Mouse (Mus musculus): Measurements from ENCODE around the gene Spata31d1d. TPM values are rescaled to one million over a fixed set of nuclear protein-coding genes. Genes with fewer than 3 reads are reported as not detected.
"Not testable (repeated sequence)": the region's sequence is repeated elsewhere in the genome, so short reads cannot be mapped to it uniquely, and the experiment has no call there.

The Spata31d1d gene
- polyA plus RNA-seq, 1 experiment from 2014 or later, result not detected

- Histone ChIP-seq H3K9me3 (ENCODE audit: control insufficient read depth, low read depth, low read length) (no peaks in the 10 kb centered on the region), H3K36me3 (ENCODE audit: control insufficient read depth, insufficient read depth, low read length) (no peaks in the 10 kb centered on the region), H3K9ac (replicated peaks; ENCODE audit: low read depth, low read length) (no peak overlapping the region), H3K4me3 (ENCODE audit: low read depth, low read length) (no peak overlapping the region), H3K27me3 (ENCODE audit: control insufficient read depth, insufficient read depth, low read length) (no peaks in the 10 kb centered on the region), H3K4me2 (replicated peaks; ENCODE audit: low read depth, low read length) (no peak overlapping the region), H3K4me1 (ENCODE audit: control insufficient read depth, insufficient read depth, low read length) (no peaks in the 10 kb centered on the region), H3K27ac (ENCODE audit: low read length) (no peak overlapping the region)
- ATAC-seq (ENCODE audit: insufficient number of reproducible peaks, insufficient read depth, low FRiP score, low read depth), result no peak
- 70% methylated on average over 10 of the region's 10 CpGs for WGBS
Observed at GRCm38 (mm10) chr13:59741697-59742096, 10.1 kb upstream of the Spata31d1d start.

DNA sequence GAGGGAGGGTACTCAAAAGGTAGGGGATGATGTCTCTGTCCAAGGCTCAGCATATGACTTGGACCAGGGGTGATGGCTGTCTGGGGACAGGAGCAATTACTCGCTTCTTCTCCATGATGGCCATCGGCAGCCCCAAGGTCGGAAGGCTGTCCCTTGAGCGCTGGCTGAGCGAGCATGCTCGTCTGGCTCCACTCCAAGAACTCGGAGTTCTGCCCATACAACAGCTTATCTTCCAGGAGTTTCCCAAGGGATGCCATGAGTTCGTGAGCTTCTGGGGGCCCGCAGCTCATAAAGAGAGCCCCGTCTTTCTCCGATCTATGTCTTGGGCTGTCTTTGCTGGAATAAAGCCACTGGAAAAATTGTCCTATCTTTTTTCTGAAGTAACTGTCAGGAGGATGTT is 9.5 kb upstream of the Spata31d1d start:
- Histone ChIP-seq H3K9me3 (ENCODE audit: control insufficient read depth, low read depth, low read length) (no peaks in the 10 kb centered on the region), H3K9ac (replicated peaks; ENCODE audit: low read depth, low read length) (no peak overlapping the region), H3K4me1 (ENCODE audit: control insufficient read depth, insufficient read depth, low read length) (no peaks in the 10 kb centered on the region), H3K27me3 (ENCODE audit: control insufficient read depth, insufficient read depth, low read length) (no peaks in the 10 kb centered on the region), H3K27ac (ENCODE audit: low read length) (no peak overlapping the region), H3K4me3 (ENCODE audit: low read depth, low read length) (no peak overlapping the region), H3K4me2 (replicated peaks; ENCODE audit: low read depth, low read length) (no peak overlapping the region), H3K36me3 (ENCODE audit: control insufficient read depth, insufficient read depth, low read length) (no peaks in the 10 kb centered on the region)
- WGBS, result 91% methylated on average over 11 of the region's 11 CpGs
- no peak for ATAC-seq (ENCODE audit: insufficient number of reproducible peaks, insufficient read depth, low FRiP score, low read depth)

GRCm38 (mm10) chr13:59739397-59739796 is 7.8 kb upstream of the Spata31d1d start:
- WGBS, result 90% methylated on average over 4 of the region's 4 CpGs
- H3K4me2 ChIP-seq (replicated peaks; ENCODE audit: low read depth, low read length), result no peak overlapping the region
- no peak overlapping the region for H3K4me3 ChIP-seq (ENCODE audit: low read depth, low read length)
- no peaks in the 10 kb centered on the region for H3K9me3 ChIP-seq (ENCODE audit: control insufficient read depth, low read depth, low read length)
- no peak for ATAC-seq (ENCODE audit: insufficient number of reproducible peaks, insufficient read depth, low FRiP score, low read depth)
- H3K4me1 ChIP-seq (ENCODE audit: control insufficient read depth, insufficient read depth, low read length), result no peaks in the 10 kb centered on the region
- no peaks in the 10 kb centered on the region for H3K36me3 ChIP-seq (ENCODE audit: control insufficient read depth, insufficient read depth, low read length)
- no peak overlapping the region for H3K9ac ChIP-seq (replicated peaks; ENCODE audit: low read depth, low read length)
- H3K27ac ChIP-seq (ENCODE audit: low read length), result no peak overlapping the region
- no peaks in the 10 kb centered on the region for H3K27me3 ChIP-seq (ENCODE audit: control insufficient read depth, insufficient read depth, low read length)

DNA sequence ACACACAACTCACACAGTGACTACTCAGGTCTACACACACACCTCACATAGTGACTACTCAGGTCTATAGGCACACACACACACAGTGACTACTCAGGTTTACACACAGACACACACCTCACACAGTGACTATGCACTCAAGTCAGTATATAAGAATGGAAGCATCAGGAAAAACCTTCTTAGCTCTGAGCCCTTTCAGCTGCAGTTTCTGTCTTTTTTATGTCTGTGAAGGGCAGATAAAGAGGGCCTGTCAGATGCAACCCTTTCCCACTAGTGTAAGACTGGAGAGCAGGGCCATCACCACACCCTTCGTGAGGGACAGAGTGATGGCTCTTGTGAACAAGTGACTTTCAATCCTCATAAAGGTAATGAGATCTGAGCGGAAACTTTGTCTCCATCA is 6.9 kb upstream of the Spata31d1d start:
- Histone ChIP-seq H3K27ac (ENCODE audit: low read length) (no peak overlapping the region), H3K9me3 (ENCODE audit: control insufficient read depth, low read depth, low read length) (no peaks in the 10 kb centered on the region), H3K9ac (replicated peaks; ENCODE audit: low read depth, low read length) (no peak overlapping the region), H3K36me3 (ENCODE audit: control insufficient read depth, insufficient read depth, low read length) (no peaks in the 10 kb centered on the region), H3K4me3 (ENCODE audit: low read depth, low read length) (no peak overlapping the region), H3K4me1 (ENCODE audit: control insufficient read depth, insufficient read depth, low read length) (no peaks in the 10 kb centered on the region), H3K27me3 (ENCODE audit: control insufficient read depth, insufficient read depth, low read length) (no peaks in the 10 kb centered on the region), H3K4me2 (replicated peaks; ENCODE audit: low read depth, low read length) (no peak overlapping the region)
- 84% methylated on average over 2 of the region's 2 CpGs for WGBS
- no peak for ATAC-seq (ENCODE audit: insufficient number of reproducible peaks, insufficient read depth, low FRiP score, low read depth)

GRCm38 (mm10) chr13:59735190-59735589 is 3.6 kb upstream of the Spata31d1d start:
- Histone ChIP-seq H3K36me3 (ENCODE audit: control insufficient read depth, insufficient read depth, low read length) (no peaks in the 10 kb centered on the region), H3K27me3 (ENCODE audit: control insufficient read depth, insufficient read depth, low read length) (no peaks in the 10 kb centered on the region), H3K4me1 (ENCODE audit: control insufficient read depth, insufficient read depth, low read length) (no peaks in the 10 kb centered on the region), H3K9ac (replicated peaks; ENCODE audit: low read depth, low read length) (no peak overlapping the region), H3K4me2 (replicated peaks; ENCODE audit: low read depth, low read length) (no peak overlapping the region), H3K4me3 (ENCODE audit: low read depth, low read length) (no peak overlapping the region), H3K27ac (ENCODE audit: low read length) (no peak overlapping the region), H3K9me3 (ENCODE audit: control insufficient read depth, low read depth, low read length) (no peaks in the 10 kb centered on the region)
- 19% methylated on average over 3 of the region's 3 CpGs for WGBS
- peak; percentile 69; the same call in 1 of the 2 replicates for ATAC-seq (ENCODE audit: insufficient number of reproducible peaks, insufficient read depth, low FRiP score, low read depth)

- ATAC-seq (ENCODE audit: insufficient number of reproducible peaks, insufficient read depth, low FRiP score, low read depth), result 0 out of 2 replicates have a peak, but pooled peaks have one; percentile 17
- not testable (repeated sequence) for H3K9ac ChIP-seq (replicated peaks; ENCODE audit: low read depth, low read length); H3K4me1 ChIP-seq (ENCODE audit: control insufficient read depth, insufficient read depth, low read length); H3K27ac ChIP-seq (ENCODE audit: low read length); H3K9me3 ChIP-seq (ENCODE audit: control insufficient read depth, low read depth, low read length); H3K36me3 ChIP-seq (ENCODE audit: control insufficient read depth, insufficient read depth, low read length); H3K4me3 ChIP-seq (ENCODE audit: low read depth, low read length); H3K27me3 ChIP-seq (ENCODE audit: control insufficient read depth, insufficient read depth, low read length); H3K4me2 ChIP-seq (replicated peaks; ENCODE audit: low read depth, low read length)
- WGBS, result 23% methylated on average over 5 of the region's 6 CpGs
Observed at GRCm38 (mm10) chr13:59734347-59734746, 2.8 kb upstream of the Spata31d1d start.

DNA sequence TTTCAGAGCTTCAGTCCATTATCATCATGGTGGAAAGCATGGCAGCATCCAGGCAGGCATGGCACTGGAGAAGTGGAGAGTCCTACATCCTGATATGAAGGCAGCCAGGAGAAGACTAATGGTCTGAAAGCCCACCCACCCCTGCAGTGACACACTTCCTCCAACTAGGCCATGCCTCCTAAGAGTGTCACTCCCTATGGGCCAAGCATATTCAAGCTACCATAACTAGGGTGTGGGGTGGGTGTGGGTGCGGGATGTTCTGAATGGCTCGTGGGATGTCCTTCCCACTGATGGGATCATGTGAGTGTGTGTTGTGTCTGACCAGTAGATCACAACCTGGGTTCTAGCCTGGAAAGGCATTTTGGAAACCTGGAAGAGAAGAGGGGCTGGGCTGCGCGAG is 2.4 kb upstream of the Spata31d1d start:
- no peak for ATAC-seq (ENCODE audit: insufficient number of reproducible peaks, insufficient read depth, low FRiP score, low read depth)
- WGBS, result 88% methylated on average over 2 of the region's 4 CpGs
- H3K9ac ChIP-seq (replicated peaks; ENCODE audit: low read depth, low read length), result no peak overlapping the region

DNA sequence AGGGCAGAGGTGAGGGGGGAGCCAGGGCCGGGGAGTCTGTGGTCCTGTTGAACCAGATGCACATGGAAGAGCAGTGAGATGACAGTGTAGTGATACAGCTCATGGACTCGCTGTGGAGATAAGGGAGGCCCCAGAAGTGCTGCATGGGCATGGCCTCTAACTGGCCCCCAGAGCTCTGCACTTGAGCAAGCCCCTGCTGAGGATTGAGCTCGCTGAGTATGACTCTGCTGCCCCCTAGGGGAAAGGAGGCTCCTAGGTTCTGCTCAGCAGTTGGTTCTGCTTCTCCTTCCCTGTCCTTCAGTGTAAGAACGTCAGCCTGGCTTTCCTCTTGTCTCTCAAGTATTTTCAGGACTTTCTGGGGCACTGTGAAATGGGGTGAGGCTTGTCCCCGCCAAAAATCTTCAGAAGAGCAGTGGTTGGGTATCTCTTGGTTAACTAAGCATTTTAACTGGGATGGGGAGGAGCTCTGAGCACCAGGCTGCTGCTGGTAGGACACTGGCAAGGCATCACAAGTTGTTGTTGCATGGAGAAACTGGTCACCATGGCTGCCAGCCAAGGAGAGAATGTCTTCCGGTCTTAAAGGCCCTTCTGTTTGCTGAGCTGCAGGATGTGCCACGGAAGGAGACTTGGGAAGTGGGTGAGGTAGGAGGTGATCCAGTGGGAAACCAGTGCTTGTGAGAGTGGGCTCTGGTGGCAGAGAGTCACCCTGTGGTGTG is 3.0 kb downstream of the Spata31d1d start:
- ATAC-seq (ENCODE audit: insufficient number of reproducible peaks, insufficient read depth, low FRiP score, low read depth), result peak; percentile 89
- no peak overlapping the region for H3K9ac ChIP-seq (replicated peaks; ENCODE audit: low read depth, low read length)
- WGBS, result 22% methylated on average over 7 of the region's 7 CpGs
- H3K9me3 ChIP-seq (ENCODE audit: control insufficient read depth, low read depth, low read length), result no peaks in the 10 kb centered on the region
- H3K4me3 ChIP-seq (ENCODE audit: low read depth, low read length), result no peak overlapping the region
- H3K36me3 ChIP-seq (ENCODE audit: control insufficient read depth, insufficient read depth, low read length), result no peaks in the 10 kb centered on the region
- H3K4me2 ChIP-seq (replicated peaks; ENCODE audit: low read depth, low read length), result no peak overlapping the region
- H3K4me1 ChIP-seq (ENCODE audit: control insufficient read depth, insufficient read depth, low read length), result no peaks in the 10 kb centered on the region
- no peaks in the 10 kb centered on the region for H3K27me3 ChIP-seq (ENCODE audit: control insufficient read depth, insufficient read depth, low read length)
- no peak overlapping the region for H3K27ac ChIP-seq (ENCODE audit: low read length)

More for the DNA sequence above, 2.4 kb upstream of the Spata31d1d start:
- no peaks in the 10 kb centered on the region for H3K36me3 ChIP-seq (ENCODE audit: control insufficient read depth, insufficient read depth, low read length)
- H3K27ac ChIP-seq (ENCODE audit: low read length), result no peak overlapping the region
- H3K9me3 ChIP-seq (ENCODE audit: control insufficient read depth, low read depth, low read length), result no peaks in the 10 kb centered on the region
- no peak overlapping the region for H3K4me2 ChIP-seq (replicated peaks; ENCODE audit: low read depth, low read length)
- no peak overlapping the region for H3K4me3 ChIP-seq (ENCODE audit: low read depth, low read length)
- no peaks in the 10 kb centered on the region for H3K4me1 ChIP-seq (ENCODE audit: control insufficient read depth, insufficient read depth, low read length)
- H3K27me3 ChIP-seq (ENCODE audit: control insufficient read depth, insufficient read depth, low read length), result no peaks in the 10 kb centered on the region

All from stomach, embryonic 14.5 days (tissue).